8 mouse cellular contexts compared by ENCODE assay signal in genomic region chr10:68611906-68612305, GRCm38 (mm10).
A peak's percentile ranks its signal among the peaks of the same experiment; 100 is the strongest.
DNase-seq lines count a peak whose midpoint lies in the region; TF ChIP-seq lines count a peak whose summit lies in the region.

No protein-coding gene starts in this region.

- peak; percentile 24 to 26 for DNase-seq in cerebellum, postnatal 10 days
- DNase-seq in cerebellum, adult 11 months: no peak
- DNase-seq in left cerebral cortex, adult 2 months (ENCODE audit: extremely low spot score in 1 of 2, low spot score in 2 of 2): no peak
- no peak for DNase-seq in left cerebral cortex, postnatal 36 days (ENCODE audit: low spot score in 2 of 2)
- peak; percentile 62 for DNase-seq in adrenal gland, postnatal 10 days
- peak; percentile 65 for DNase-seq in lung, postnatal 36 days
- DNase-seq in spleen, adult 12 weeks (ENCODE audit: low spot score): no peak
- DNase-seq in layer of hippocampus, adult 9-11 months: no peak

- H3K27ac ChIP-seq in left cerebral cortex, adult 2 months: no peak overlapping the region

- TF ChIP-seq CTCF in left cerebral cortex, adult 2 months (IDR thresholded peaks at IDR 0.05): peak; percentile 21

- intact Hi-C loops in left cerebral cortex, adult 2 months (cut with DNase I): no loop called here
- intact Hi-C loops in left cerebral cortex, postnatal 36 days (cut with DNase I): no loop called here

- no peak overlapping the region for H3K4me3 ChIP-seq in left cerebral cortex, adult 2 months

Comparison
In these comparisons a context has a peak if more than half of its experiments do, and no peak if none do; other contexts are left out.
1. DNase-seq: peak in cerebellum, postnatal 10 days (2 of 2), adrenal gland, postnatal 10 days (single experiment) and lung, postnatal 36 days (single experiment); none in cerebellum, adult 11 months (single experiment), left cerebral cortex, adult 2 months (0 of 2), left cerebral cortex, postnatal 36 days (0 of 2), spleen, adult 12 weeks (single experiment) and layer of hippocampus, adult 9-11 months (single experiment).